Mouse (Mus musculus) hematopoietic stem cell, adult 5-6 weeks (primary cell): ENCODE data around the gene March10. TPM values are rescaled to one million over a fixed set of nuclear protein-coding genes. Genes with fewer than 3 reads are reported as not detected.

Experiments used
- ATAC-seq, 2 experiments: fragments of 125-278 bp in 1 of 2; replicated peaks in 1 of 2; 2 replicates each; pipeline ENCODE4 v1.8.0; 2016 to 2017; ENCODE audit warnings: inconsistent platforms in 2 of 2, mild to moderate bottlenecking in 2 of 2, moderate number of reproducible peaks in 2 of 2, low read depth in 1 of 2, moderate TSS enrichment in 1 of 2; ENCODE audit not compliant: low FRiP score in 2 of 2, poor library complexity in 2 of 2, severe bottlenecking in 2 of 2, insufficient read depth in 1 of 2, low TSS enrichment in 1 of 2
- total RNA-seq: library from RNA; stranded (forward); fragments of 172-1452, 232-1000 nt; gene quantifications from 2 replicates; pipeline ENCODE4 v1.2.3, GENCODE M21; 2017

The March10 gene
- total RNA-seq, 1 experiment from 2014 or later: not detected

- ATAC-seq: peak; percentile 55 to 63
Measured at GRCm38 (mm10) chr11:105469091-105469507, 12.6 kb upstream of the March10 start.

- no peak for ATAC-seq
Measured at GRCm38 (mm10) chr11:105468436-105468835, 11.9 kb upstream of the March10 start.

GRCm38 (mm10) chr11:105467816-105468215 lies 11.3 kb upstream of the March10 start:
- ATAC-seq: no peak

- no peak for ATAC-seq
Measured at GRCm38 (mm10) chr11:105467266-105467665, 10.7 kb upstream of the March10 start.

GRCm38 (mm10) chr11:105466756-105467155 lies 10.2 kb upstream of the March10 start:
- ATAC-seq: peak; percentile 35 to 61; a peak in 2 of 4 replicates

GRCm38 (mm10) chr11:105465488-105465887 lies 9.0 kb upstream of the March10 start:
- ATAC-seq: no peak

- no peak for ATAC-seq
Measured at GRCm38 (mm10) chr11:105464430-105464967, 8.0 kb upstream of the March10 start.

- no peak for ATAC-seq
Measured at GRCm38 (mm10) chr11:105459900-105460299, 3.4 kb upstream of the March10 start.

- ATAC-seq: no peak
Measured at GRCm38 (mm10) chr11:105457041-105457440, 506 bp upstream of the March10 start.

GRCm38 (mm10) chr11:105455118-105455517 lies 1.4 kb downstream of the March10 start:
- ATAC-seq: no peak

- ATAC-seq: no peak
Measured at GRCm38 (mm10) chr11:105453084-105453483, 3.5 kb downstream of the March10 start.

GRCm38 (mm10) chr11:105452504-105452903 lies 4.0 kb downstream of the March10 start:
- ATAC-seq: no peak

- ATAC-seq: no peak
Measured at GRCm38 (mm10) chr11:105451553-105452135, 4.9 kb downstream of the March10 start.

GRCm38 (mm10) chr11:105449581-105450315 lies 6.8 kb downstream of the March10 start:
- ATAC-seq: no peak

GRCm38 (mm10) chr11:105447661-105448060 lies 8.9 kb downstream of the March10 start:
- peak; percentile 18 to 22; a peak in 2 of 4 replicates for ATAC-seq

GRCm38 (mm10) chr11:105446221-105446620 lies 10.3 kb downstream of the March10 start:
- ATAC-seq: no peak

- no peak for ATAC-seq
Measured at GRCm38 (mm10) chr11:105445741-105446140, 10.8 kb downstream of the March10 start.

- ATAC-seq: no peak
Measured at GRCm38 (mm10) chr11:105444929-105445328, 11.6 kb downstream of the March10 start.
